Mouse (Mus musculus): ENCODE results near the gene Cenpq. TPM values are rescaled to one million over a fixed set of nuclear protein-coding genes. Genes with fewer than 3 reads are reported as not detected.

The Cenpq gene
- polyA plus RNA-seq, 1 experiment from 2014 or later: 22.8 TPM

Other genes with a start within 250 kb of the Cenpq start
- gene Esp1, start 207.9 kb downstream of the Cenpq start, polyA plus RNA-seq (2015; fragmentation: Nextera tagmentation; extraction: Ambion mirVana): not detected in 2 replicates
- 0.12 and 0.26 TPM in 2 replicates for gene Crisp2, start 128.0 kb downstream of the Cenpq start, polyA plus RNA-seq (2015; fragmentation: Nextera tagmentation; extraction: Ambion mirVana)
- 220 and 226 TPM in 2 replicates for gene Rhag, start 123.9 kb downstream of the Cenpq start, polyA plus RNA-seq (2015; fragmentation: Nextera tagmentation; extraction: Ambion mirVana)
- 0.20 TPM in 2 replicates for gene 9130008F23Rik, start 54.5 kb downstream of the Cenpq start, polyA plus RNA-seq (2015; fragmentation: Nextera tagmentation; extraction: Ambion mirVana)
- gene Glyatl3, start 20.7 kb downstream of the Cenpq start, polyA plus RNA-seq (2015; fragmentation: Nextera tagmentation; extraction: Ambion mirVana): not detected in 2 replicates
- gene Mut, start 362 bp downstream of the Cenpq start, polyA plus RNA-seq (2015; fragmentation: Nextera tagmentation; extraction: Ambion mirVana): 28.3 and 30.0 TPM in 2 replicates

Data from liver, embryonic 15.5 days (tissue).